Mouse (Mus musculus): ENCODE measurements around the gene Arhgap18.

Gene Arhgap18

GRCm38 (mm10) chr10:26752929-26753567 lies at the start of gene Arhgap18:
TSS of gene Arhgap18 (plus strand) at chr10:26753421.
- DNase-seq (ENCODE audit: low spot score) = no peak

- DNase-seq (ENCODE audit: low spot score) = no peak
Observed at GRCm38 (mm10) chr10:26710458-26711011, 42.7 kb upstream of the Arhgap18 start.

GRCm38 (mm10) chr10:26711068-26711467 lies 42.2 kb upstream of the Arhgap18 start:
- no peak for DNase-seq (ENCODE audit: low spot score)

- DNase-seq (ENCODE audit: low spot score) = no peak
Observed at GRCm38 (mm10) chr10:26713986-26714385, 39.2 kb upstream of the Arhgap18 start.

GRCm38 (mm10) chr10:26724704-26725103 lies 28.5 kb upstream of the Arhgap18 start:
- no peak for DNase-seq (ENCODE audit: low spot score)

- no peak for DNase-seq (ENCODE audit: low spot score)
Observed at GRCm38 (mm10) chr10:26725255-26725654, 28.0 kb upstream of the Arhgap18 start.

- no peak for DNase-seq (ENCODE audit: low spot score)
Observed at GRCm38 (mm10) chr10:26750827-26751226, 2.4 kb upstream of the Arhgap18 start.

- no peak for DNase-seq (ENCODE audit: low spot score)
Observed at GRCm38 (mm10) chr10:26752064-26752928, 925 bp upstream of the Arhgap18 start.

GRCm38 (mm10) chr10:26754006-26754405 lies 785 bp downstream of the Arhgap18 start:
- no peak for DNase-seq (ENCODE audit: low spot score)

- no peak for DNase-seq (ENCODE audit: low spot score)
Observed at GRCm38 (mm10) chr10:26757231-26757630, 4.0 kb downstream of the Arhgap18 start.

GRCm38 (mm10) chr10:26759469-26759868 lies 6.2 kb downstream of the Arhgap18 start:
- DNase-seq (ENCODE audit: low spot score) = no peak

- DNase-seq (ENCODE audit: low spot score) = no peak
Observed at GRCm38 (mm10) chr10:26761103-26761502, 7.9 kb downstream of the Arhgap18 start.

- DNase-seq (ENCODE audit: low spot score) = no peak
Observed at GRCm38 (mm10) chr10:26761991-26762903, 9.0 kb downstream of the Arhgap18 start.

- DNase-seq (ENCODE audit: low spot score) = no peak
Observed at GRCm38 (mm10) chr10:26767196-26767595, 14.0 kb downstream of the Arhgap18 start.

- DNase-seq (ENCODE audit: low spot score) = no peak
Observed at GRCm38 (mm10) chr10:26768943-26769342, 15.7 kb downstream of the Arhgap18 start.

- no peak for DNase-seq (ENCODE audit: low spot score)
Observed at GRCm38 (mm10) chr10:26770035-26770434, 16.8 kb downstream of the Arhgap18 start.

GRCm38 (mm10) chr10:26771938-26772623 lies 18.9 kb downstream of the Arhgap18 start:
- DNase-seq (ENCODE audit: low spot score) = peak; percentile 29

GRCm38 (mm10) chr10:26772624-26773540 lies 19.7 kb downstream of the Arhgap18 start:
- DNase-seq (ENCODE audit: low spot score) = no peak

GRCm38 (mm10) chr10:26773541-26773940 lies 20.3 kb downstream of the Arhgap18 start:
- no peak for DNase-seq (ENCODE audit: low spot score)

- DNase-seq (ENCODE audit: low spot score) = no peak
Observed at GRCm38 (mm10) chr10:26774266-26774665, 21.0 kb downstream of the Arhgap18 start.

All from urinary bladder, postnatal 10 days (tissue).